Mouse (Mus musculus) heart, embryonic 14.5 days (tissue): ENCODE measurements at regions not wholly inside any gene's neighbourhood (a gene's known extent, or its start where the extent isn't known, plus 50 kb on each side); places are given as distances from the start of the nearest gene placed in this dataset.

ENCODE experiments used
- ATAC-seq: fragments of 200-750 bp; cut with Nextera tagmentation; 2 replicates; pipeline ENCODE4 v1.8.0; 2017; ENCODE audit warnings: low read depth, moderate TSS enrichment; ENCODE audit not compliant: insufficient number of reproducible peaks, insufficient read depth, low FRiP score
- H3K27ac ChIP-seq, 2 experiments: fragments of 200-500 bp in 1 of 2; fragments of 300-500 bp in 1 of 2; sonication (generic) in 1 of 2; replicated peaks in 1 of 2; 2 replicates each; pipeline ENCODE4 v1.5.1; 2012 to 2014; ENCODE audit warnings: low read depth in 2 of 2, low read length in 2 of 2, control low read depth in 1 of 2, mild to moderate bottlenecking in 1 of 2, mixed read lengths in 1 of 2; ENCODE audit not compliant: control insufficient read depth in 1 of 2, insufficient read depth in 1 of 2
- H3K27me3 ChIP-seq: fragments of 300-500 bp; sonication (generic); 2 replicates; pipeline ENCODE4 v1.6.1; 2014; ENCODE audit warnings: mild to moderate bottlenecking, low read length, control low read depth; ENCODE audit not compliant: control insufficient read depth, insufficient read depth
- H3K36me3 ChIP-seq: fragments of 300-500 bp; sonication (generic); 2 replicates; pipeline ENCODE4 v1.6.1; 2014; ENCODE audit warnings: mild to moderate bottlenecking, control low read depth, low read length, mixed read lengths; ENCODE audit not compliant: control insufficient read depth, insufficient read depth
- H3K4me1 ChIP-seq, 2 experiments: fragments of 200-500 bp in 1 of 2; fragments of 300-500 bp in 1 of 2; sonication (generic) in 1 of 2; 2 replicates each; pipeline ENCODE4 v1.6.1; 2012 to 2014; ENCODE audit warnings: low read length in 2 of 2, control low read depth in 1 of 2, mixed read lengths in 1 of 2; ENCODE audit not compliant: control insufficient read depth in 2 of 2, insufficient read depth in 2 of 2
- H3K4me2 ChIP-seq: fragments of 300-500 bp; sonication (generic); 2 replicates; pipeline ENCODE4 v1.6.1; 2014; ENCODE audit warnings: mild to moderate bottlenecking, low read length
- H3K4me3 ChIP-seq, 2 experiments: fragments of 200-500 bp in 1 of 2; fragments of 300-500 bp in 1 of 2; sonication (generic) in 1 of 2; 2 replicates each; pipeline ENCODE4 v1.5.1; 2012 to 2014; ENCODE audit warnings: low read length in 2 of 2, mild to moderate bottlenecking in 2 of 2, control low read depth in 1 of 2, low read depth in 1 of 2, moderate library complexity in 1 of 2; ENCODE audit not compliant: control insufficient read depth in 1 of 2, insufficient read depth in 1 of 2
- H3K9ac ChIP-seq: fragments of 300-500 bp; sonication (generic); 2 replicates; pipeline ENCODE4 v1.6.1; 2014; ENCODE audit warnings: mild to moderate bottlenecking, low read length
- H3K9me3 ChIP-seq: fragments of 300-500 bp; sonication (generic); 2 replicates; pipeline ENCODE4 v1.6.1; 2016; ENCODE audit warnings: low read length, control low read depth; ENCODE audit not compliant: control insufficient read depth
- WGBS: fragments of 180-500 bp; shearing (Covaris S2); extraction: QIAGEN DNeasy Blood & Tissue Kit; methylation state at CpG from one replicate; pipeline ENCODE4 v1.1.7; 2014; 5-methylcytosine and 5-hydroxymethylcytosine counted together

DNA sequence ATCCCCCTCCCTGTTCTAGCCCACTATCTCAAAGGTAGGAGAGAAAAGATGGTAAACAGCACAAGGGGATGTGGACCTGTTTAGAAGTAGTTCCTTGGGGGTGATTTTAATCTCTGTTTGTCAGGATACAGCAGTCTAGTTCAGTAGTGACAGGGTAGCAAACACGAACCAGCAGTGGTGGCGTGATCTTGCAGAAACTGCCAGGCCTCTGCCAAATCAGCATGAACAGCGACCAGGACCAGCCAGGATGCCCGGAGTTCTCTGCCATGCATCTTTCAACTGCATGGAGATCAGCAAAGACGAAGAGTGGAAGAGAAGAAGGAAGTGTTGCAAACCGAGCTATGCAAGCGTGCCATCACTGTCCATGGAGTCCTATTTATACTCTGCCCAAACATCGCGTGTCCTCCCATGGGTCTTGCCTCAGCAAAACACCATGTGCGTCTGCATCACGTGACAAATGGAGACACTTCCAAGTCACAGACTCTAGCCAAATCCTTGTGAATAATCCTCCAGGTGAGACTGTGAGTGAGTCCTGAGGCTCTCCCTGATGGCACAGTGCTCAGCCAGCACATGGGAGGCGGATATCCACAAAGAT, 155.2 kb upstream of the Cxcr4 start:
- H3K27ac ChIP-seq, result no peak overlapping the region
- no peaks in the 10 kb centered on the region for H3K36me3 ChIP-seq
- no peak for ATAC-seq
- 0 out of 2 replicates have a peak, but pooled peaks cover 3% of the 10 kb centered on the region for H3K9me3 ChIP-seq
- no peak overlapping the region for H3K9ac ChIP-seq
- 86% methylated on average over 12 of the region's 12 CpGs for WGBS
- H3K4me2 ChIP-seq, result no peak overlapping the region
- H3K4me1 ChIP-seq, result no peaks in the 10 kb centered on the region
- H3K27me3 ChIP-seq, result no peaks in the 10 kb centered on the region
- H3K4me3 ChIP-seq, result no peak overlapping the region

DNA sequence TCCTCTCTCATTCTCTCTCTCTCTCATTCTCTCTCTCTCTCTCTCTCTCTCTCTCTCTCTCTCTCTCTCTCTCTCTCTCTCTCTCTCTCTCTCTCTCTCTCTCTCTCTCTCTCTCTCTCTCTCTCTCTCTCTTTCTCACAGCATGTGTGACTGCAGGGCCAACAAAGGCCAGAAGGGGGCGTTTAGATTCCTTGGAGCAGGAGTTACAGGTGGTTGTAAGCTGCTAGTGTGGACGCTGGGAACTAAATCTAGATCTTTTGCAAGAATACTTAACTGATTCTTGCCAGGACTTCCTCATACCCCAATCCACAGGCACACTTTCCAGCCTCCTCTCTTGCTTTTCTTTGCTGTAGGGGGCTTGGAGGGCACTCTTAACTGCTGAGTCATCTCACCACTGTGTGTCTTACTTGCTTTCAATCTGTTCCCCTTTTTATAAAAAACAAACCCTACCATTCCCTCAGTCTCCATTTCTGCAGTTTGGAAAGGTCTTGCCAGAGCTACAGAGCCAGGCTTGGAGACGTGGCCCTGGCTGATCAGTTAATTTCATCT, 154.4 kb upstream of the Cxcr4 start:
- Histone ChIP-seq H3K4me2 (no peak overlapping the region), H3K4me3 (no peak overlapping the region), H3K4me1 (no peaks in the 10 kb centered on the region), H3K9ac (no peak overlapping the region), H3K36me3 (no peaks in the 10 kb centered on the region), H3K9me3 (0 out of 2 replicates have a peak, but pooled peaks cover 3% of the 10 kb centered on the region), H3K27me3 (no peaks in the 10 kb centered on the region), H3K27ac (no peak overlapping the region)
- WGBS, result 74% methylated on average over 3 of the region's 3 CpGs
- no peak for ATAC-seq

DNA sequence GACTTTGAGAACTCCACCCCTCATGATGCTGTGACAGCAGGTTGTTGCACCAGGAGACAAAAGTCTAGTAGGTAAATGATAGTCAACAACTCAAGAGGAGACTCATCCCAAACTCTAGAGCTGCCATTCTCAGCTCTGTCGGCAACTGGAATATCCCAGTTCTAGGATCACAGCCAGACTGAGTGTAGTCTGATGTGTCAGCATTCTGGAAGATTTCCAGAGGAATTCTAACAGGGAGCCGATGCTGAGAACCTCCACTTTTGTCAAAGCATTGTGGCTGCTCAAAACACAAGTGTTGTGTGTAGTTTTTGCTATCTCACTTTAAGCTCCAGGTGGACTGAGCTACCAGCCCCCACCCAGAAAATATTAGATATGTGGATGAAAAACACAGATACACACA, 148.5 kb upstream of the Cxcr4 start:
- H3K4me2 ChIP-seq, result no peak overlapping the region
- H3K9me3 ChIP-seq, result no peaks in the 10 kb centered on the region
- H3K36me3 ChIP-seq, result no peaks in the 10 kb centered on the region
- 32% methylated on average over 2 of the region's 2 CpGs for WGBS
- no peak for ATAC-seq
- no peak overlapping the region for H3K27ac ChIP-seq
- no peak overlapping the region for H3K9ac ChIP-seq
- H3K4me1 ChIP-seq, result peaks cover 2 to 4% of the 10 kb centered on the region in 2 experiments; a peak in 1 of 4 replicates
- no peak overlapping the region for H3K4me3 ChIP-seq
- no peaks in the 10 kb centered on the region for H3K27me3 ChIP-seq

- 41% methylated on average over 4 of the region's 4 CpGs for WGBS
- H3K36me3 ChIP-seq, result no peaks in the 10 kb centered on the region
These were observed 146.1 kb upstream of the Cxcr4 start for GRCm38 (mm10) chr1:128738152-128738551.

GRCm38 (mm10) chr1:128734857-128735256, 142.8 kb upstream of the Cxcr4 start:
- Histone ChIP-seq H3K4me2 (no peak overlapping the region), H3K9ac (no peak overlapping the region), H3K36me3 (no peaks in the 10 kb centered on the region), H3K27me3 (no peaks in the 10 kb centered on the region), H3K27ac (no peak overlapping the region), H3K4me1 (peaks cover 0 to 3% of the 10 kb centered on the region in 2 experiments; a peak in 1 of 4 replicates), H3K9me3 (no peaks in the 10 kb centered on the region), H3K4me3 (no peak overlapping the region)
- 74% methylated on average over 2 of the region's 2 CpGs for WGBS
- ATAC-seq, result no peak

More at GRCm38 (mm10) chr1:128738152-128738551, 146.1 kb upstream of the Cxcr4 start:
- H3K9ac ChIP-seq, result no peak overlapping the region
- peaks cover 2 to 7% of the 10 kb centered on the region in 2 experiments; a peak in 2 of 4 replicates for H3K4me1 ChIP-seq
- no peak for ATAC-seq
- H3K4me3 ChIP-seq, result no peak overlapping the region
- H3K9me3 ChIP-seq, result no peaks in the 10 kb centered on the region
- H3K4me2 ChIP-seq, result no peak overlapping the region
- H3K27me3 ChIP-seq, result no peaks in the 10 kb centered on the region
- H3K27ac ChIP-seq, result no peak overlapping the region

- no peak overlapping the region for H3K27ac ChIP-seq
- no peak for ATAC-seq
- no peaks in the 10 kb centered on the region for H3K9me3 ChIP-seq
- no peak overlapping the region for H3K4me2 ChIP-seq
- H3K9ac ChIP-seq, result no peak overlapping the region
- H3K27me3 ChIP-seq, result no peaks in the 10 kb centered on the region
- H3K36me3 ChIP-seq, result no peaks in the 10 kb centered on the region
- WGBS, result 69% methylated on average over 3 of the region's 3 CpGs
- H3K4me1 ChIP-seq, result peaks cover 0 to 3% of the 10 kb centered on the region in 2 experiments; a peak in 1 of 4 replicates
- H3K4me3 ChIP-seq, result no peak overlapping the region
These were observed 139.4 kb upstream of the Cxcr4 start for GRCm38 (mm10) chr1:128731445-128731844.

GRCm38 (mm10) chr1:128724433-128725091, 132.5 kb upstream of the Cxcr4 start:
- WGBS, result 66% methylated on average over 6 of the region's 6 CpGs
- no peak for ATAC-seq

More at GRCm38 (mm10) chr1:128724433-128725091, 132.5 kb upstream of the Cxcr4 start:
- H3K4me1 ChIP-seq, result peaks cover 3 to 6% of the 10 kb centered on the region in 2 experiments; a peak in 3 of 4 replicates
- H3K9me3 ChIP-seq, result no peaks in the 10 kb centered on the region
- H3K4me3 ChIP-seq, result no peak overlapping the region
- no peaks in the 10 kb centered on the region for H3K27me3 ChIP-seq
- H3K36me3 ChIP-seq, result no peaks in the 10 kb centered on the region
- H3K9ac ChIP-seq, result no peak overlapping the region
- H3K27ac ChIP-seq, result no peak overlapping the region
- no peak overlapping the region for H3K4me2 ChIP-seq
